Mouse (Mus musculus): ENCODE results near the gene Arf5. TPM values are rescaled to one million over a fixed set of nuclear protein-coding genes. Genes with fewer than 3 reads are reported as not detected.
A peak's percentile ranks its signal among the peaks of the same experiment; 100 is the strongest.

Arf5 gene
- total RNA-seq, 2 experiments from 2014 or later, result 205 TPM

DNA sequence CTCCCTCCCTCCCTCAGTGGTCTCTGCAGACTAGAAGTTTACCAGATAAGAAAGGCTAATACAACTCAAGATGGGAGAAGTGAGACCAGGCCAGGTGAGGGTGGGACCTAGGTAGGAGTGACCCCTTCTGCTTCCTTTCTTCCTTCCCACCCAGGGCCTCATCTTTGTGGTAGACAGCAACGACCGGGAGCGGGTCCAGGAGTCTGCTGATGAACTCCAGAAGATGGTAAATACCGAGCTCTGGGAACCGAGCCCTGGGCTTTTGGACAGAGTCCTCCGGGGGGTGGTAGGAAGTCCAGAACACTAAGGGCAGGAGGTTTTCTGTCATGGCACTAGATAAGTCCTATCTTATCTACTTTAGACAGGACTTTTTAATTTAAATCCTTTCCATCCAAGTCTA, 1.7 kb downstream of the Arf5 start:
- intact Hi-C loops (cut with DNase I), result loop anchor here (2.0 to 10.0 kb wide), 2 partner anchors 26 to 600 kb away; partner anchors contain the start of gene Zfp800
- DNase-seq, result no peak

DNA sequence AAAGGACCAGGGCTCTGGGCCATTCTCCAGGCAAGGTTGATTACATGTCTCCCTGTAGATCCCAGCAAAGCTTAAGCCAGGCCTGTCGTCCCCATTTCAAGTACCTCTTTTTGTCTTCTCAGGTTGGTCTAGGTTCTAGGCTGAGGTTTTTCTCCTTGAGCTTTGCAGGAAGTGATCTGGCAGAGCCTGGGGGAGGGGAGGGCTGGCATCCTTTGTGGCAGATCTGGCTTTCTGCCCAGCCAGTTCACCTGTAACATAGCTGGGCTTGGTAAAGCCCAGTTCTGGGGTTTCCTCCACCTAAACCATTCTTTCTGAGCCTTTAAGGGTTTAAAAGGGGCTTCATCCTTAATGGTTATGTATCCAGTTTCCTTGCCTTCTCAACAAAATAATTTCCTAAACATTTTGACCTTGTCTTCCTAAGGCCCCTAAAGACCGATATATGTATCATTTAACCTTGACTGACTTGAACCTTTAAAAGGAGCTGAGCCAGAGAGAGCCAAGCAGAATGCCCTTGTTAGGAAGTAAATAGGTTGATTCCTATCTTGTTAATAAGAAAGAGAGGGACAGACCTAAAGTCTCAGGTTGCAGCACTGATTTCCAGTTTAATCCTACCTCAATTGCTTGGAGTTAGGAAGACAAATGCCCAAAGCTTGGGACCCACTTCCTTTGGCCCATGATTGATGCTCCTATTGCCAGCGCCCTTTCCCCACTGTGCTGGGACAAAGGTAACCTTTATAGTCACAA, 3.9 kb downstream of the Arf5 start, which contains the start of gene Fscn3:
TSS of gene Fscn3 (plus strand) at position 694 of the 744 bp plus-strand sequence.
- intact Hi-C loops (cut with DNase I), result loop anchor here (10.0 kb wide), 1 partner anchor 598 kb away; no protein-coding TSS in a partner anchor
- DNase-seq, result no peak

DNA sequence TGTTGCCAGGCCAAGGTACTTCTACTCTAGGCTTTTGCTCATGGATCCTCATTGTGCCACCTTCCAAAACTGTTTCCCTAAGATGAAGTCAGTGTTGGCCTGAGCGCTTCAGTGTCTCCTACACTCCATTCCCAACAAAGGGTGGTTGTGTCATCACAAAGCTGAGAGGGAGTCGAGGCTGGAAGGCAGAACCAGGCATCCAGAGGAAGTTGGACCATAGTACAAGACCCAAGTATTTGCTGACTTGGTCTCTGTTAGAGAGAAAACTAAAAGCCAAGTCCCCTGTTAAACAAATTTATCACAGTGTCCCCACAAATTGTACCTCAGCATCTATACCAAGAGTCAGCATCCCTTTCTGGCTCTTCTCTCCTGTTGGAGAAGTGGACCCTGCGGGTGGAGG, 4.9 kb downstream of the Arf5 start, which contains the start of gene Gcc1:
TSS of gene Gcc1 (minus strand) at position 101 of the 400 bp plus-strand sequence.
- intact Hi-C loops (cut with DNase I), result loop anchor here (10.0 kb wide), 1 partner anchor 597 kb away; no protein-coding TSS in a partner anchor
- no peak for DNase-seq

DNA sequence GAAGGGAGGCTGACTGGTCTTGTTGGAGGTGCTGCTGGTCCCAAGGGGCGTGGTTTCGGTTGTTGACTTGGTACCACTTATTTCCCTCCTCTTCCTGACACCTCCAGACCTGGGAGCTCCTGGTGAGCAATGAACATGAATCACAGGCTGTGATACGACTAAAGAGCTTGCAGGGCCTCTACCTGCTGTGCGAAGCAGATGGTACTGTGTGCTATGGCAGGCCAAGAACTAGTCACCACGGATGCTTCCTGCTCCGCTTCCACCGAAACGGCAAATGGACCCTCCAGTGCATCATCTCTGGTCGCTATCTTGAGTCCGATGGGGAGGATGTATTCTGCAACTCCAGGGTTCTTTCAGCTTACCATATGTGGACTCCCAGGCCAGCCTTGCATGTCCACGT, 6.5 kb downstream of the Arf5 start:
- DNase-seq, result no peak

DNA sequence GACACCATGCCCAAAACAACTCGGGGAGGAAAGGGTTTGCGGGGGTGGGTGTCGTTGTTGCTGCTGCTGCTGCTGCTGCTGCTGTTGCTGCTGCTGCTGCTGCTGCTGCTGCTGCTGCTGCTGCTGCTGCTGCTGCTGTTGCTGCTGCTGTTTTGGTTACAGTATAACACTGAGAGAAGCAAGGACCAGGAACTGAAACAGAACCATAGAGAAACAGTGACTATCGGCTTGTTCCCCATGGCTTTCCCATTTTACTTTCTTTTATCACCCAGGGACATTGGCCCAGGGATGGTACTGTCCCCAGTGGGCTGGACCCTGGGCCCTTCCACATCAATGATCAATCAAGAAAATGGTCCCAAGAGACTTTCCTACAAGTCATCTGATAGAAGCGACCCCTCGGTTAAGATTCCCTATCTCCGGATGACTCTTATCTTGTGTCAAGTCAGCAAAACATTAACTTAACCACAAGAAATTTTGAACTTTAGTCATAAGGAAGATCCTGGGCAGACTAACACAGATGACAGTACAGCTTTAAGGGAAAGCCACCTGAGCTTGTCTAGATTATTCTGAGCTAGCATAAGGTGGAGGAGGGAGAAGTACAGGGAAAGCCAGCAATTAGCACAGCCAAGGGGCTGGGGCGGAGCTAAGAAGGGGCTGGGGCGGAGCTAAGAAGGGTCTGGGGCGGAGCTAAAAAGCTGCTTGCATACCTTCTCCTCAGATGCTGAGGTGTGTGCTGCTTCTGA, 7.6 kb downstream of the Arf5 start:
- no peak for DNase-seq
- intact Hi-C loops (cut with DNase I), result no loop called here

More for the DNA sequence above, 6.5 kb downstream of the Arf5 start:
- intact Hi-C loops (cut with DNase I), result loop anchor here (10.0 kb wide), 1 partner anchor 595 kb away; no protein-coding TSS in a partner anchor

DNA sequence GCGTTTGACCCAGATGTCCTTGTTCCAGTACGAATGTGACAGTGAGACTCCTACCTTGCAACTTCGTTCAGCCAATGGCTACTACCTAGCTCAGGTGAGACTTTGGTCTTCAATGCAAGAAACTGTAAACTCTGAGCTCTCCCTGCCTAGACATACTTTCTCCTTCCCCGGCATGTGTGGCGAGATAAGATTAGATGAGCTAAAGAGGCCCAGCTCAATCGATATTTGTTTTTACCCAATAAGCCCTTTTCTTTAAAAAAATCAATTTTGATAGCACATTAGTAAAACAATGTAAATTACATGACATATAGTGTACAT, 8.1 kb downstream of the Arf5 start:
- DNase-seq, result no peak
- intact Hi-C loops (cut with DNase I), result no loop called here

DNA sequence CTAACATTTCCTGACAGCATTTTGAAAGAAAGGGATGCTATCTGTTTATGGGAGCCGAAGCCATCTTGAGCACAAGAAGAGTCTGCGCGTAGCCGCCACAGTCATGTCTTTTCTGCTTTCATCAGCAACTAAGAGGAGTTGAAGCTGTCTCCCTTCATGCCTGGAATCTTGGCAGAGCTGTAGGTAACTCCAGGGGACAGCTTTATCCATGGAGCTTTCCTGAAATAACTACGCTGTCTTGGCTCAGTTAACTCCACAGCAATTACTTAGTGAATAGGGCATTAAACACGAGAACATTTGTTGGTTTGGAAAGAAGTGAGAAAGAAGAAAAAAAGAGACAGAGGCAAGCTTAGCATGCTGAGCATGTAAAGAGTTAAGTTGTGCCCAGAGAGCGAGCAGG, 24.6 kb downstream of the Arf5 start:
- intact Hi-C loops (cut with DNase I), result no loop called here
- no peak for DNase-seq

DNA sequence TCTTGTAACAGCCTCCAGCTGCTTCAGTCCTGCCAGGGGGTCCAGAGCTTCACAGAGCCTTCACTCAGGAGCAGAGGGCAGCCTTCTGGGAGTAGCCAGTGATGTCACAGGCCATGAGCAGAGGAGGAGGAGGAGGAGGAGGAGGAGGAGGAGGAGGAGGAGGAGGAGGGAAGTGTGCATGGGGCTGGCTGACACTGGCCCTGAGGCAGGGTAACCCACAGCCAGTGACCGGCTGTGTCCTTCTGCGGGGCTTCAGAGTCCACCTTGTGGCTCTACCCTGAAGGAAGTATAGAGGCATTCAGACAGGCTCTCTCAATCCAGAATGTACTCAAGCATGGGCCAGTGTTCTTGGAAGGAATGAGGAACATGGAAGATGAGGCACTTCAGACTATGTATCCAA, 25.9 kb downstream of the Arf5 start, which contains the start of gene Pax4:
TSS of gene Pax4 (minus strand) at position 101 of the 400 bp plus-strand sequence.
- no peak for DNase-seq
- intact Hi-C loops (cut with DNase I), result no loop called here

DNA sequence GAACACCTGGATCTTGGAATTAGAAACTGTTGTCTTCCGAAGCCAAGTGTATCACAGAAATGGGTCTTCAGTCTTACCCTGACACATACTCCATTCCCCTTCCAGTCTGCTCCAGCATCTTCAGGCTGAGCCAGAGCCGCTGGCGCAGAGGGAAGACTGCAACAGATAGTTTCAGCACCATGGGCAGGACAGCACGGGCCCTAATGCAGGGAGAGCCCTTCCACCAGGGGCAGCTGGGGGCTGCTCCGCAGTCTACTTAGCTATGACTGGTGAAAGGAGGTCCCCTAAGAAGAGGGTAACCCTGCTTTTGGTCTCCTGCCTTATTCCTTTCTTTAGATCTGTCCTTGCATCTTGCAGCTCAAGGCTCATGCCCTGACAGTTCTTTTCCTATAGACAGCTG, 27.1 kb downstream of the Arf5 start:
- DNase-seq, result no peak
- intact Hi-C loops (cut with DNase I), result no loop called here

DNA sequence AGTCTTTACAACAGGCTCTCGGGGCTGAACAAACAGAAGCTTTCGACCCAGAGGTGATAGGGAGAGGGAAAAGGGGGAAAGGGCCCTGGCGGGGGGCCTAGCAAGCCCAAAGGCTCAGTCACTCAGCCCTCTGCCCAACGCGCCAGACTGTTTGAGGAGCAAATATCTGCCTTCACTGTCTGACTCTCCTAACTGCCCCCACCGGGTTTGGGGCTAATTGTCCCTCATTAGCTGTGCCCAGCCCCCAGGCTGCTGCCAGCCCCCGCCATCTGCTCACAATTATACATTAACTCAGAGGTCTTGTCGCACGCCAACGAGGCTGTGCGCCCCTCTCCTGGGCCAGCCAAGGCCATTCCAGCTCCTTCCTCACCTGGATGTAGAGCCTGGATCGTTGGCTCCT, 27.6 kb downstream of the Arf5 start:
- intact Hi-C loops (cut with DNase I), result no loop called here
- no peak for DNase-seq

DNA sequence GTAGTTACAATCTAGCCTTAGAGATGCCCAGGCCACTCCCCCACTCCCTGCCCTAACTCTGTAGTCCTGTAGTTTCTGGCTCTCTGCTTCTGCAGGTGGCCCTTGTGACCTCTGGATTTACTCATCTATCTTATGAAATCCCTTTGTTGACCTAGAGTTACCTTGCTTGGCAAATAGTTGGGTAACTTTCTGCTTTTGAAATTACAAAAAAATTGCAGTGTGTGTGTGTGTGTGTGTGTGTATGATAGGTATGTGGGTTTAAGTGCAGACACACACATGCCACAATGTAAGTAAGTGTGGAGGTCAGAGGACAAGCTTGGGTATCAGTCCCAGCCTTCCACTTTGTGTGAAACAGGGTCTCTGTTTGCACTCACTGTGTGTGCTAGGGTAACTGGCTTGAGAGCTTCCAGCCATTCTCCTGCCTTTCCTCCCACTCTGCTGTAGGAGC, 35.9 kb downstream of the Arf5 start:
- DNase-seq, result no peak
- intact Hi-C loops (cut with DNase I), result loop anchor here (5.0 kb wide), 1 partner anchor 197 kb away; no protein-coding TSS in a partner anchor

DNA sequence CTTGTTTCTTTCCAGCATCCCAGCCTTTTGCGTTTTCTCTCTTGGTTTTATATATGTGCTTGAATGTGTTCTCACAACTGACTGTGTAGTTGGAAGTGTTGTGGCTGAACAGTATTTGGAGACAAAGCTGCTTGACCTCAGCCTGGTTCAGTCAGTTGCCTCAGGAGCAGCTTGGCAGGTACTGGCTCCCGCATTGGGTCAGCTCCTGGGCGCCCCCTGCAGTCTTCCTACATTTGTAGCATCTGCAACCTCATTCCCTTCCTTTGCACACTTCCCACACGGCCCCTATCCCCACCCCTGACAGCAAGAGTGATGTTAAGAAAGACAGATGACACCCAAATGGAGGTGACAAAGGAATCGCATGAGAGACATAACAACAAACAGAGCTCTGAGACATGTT, 37.2 kb downstream of the Arf5 start:
- intact Hi-C loops (cut with DNase I), result loop anchor here (1.0 to 5.0 kb wide), 3 partner anchors 121 to 803 kb away; no protein-coding TSS in a partner anchor

DNA sequence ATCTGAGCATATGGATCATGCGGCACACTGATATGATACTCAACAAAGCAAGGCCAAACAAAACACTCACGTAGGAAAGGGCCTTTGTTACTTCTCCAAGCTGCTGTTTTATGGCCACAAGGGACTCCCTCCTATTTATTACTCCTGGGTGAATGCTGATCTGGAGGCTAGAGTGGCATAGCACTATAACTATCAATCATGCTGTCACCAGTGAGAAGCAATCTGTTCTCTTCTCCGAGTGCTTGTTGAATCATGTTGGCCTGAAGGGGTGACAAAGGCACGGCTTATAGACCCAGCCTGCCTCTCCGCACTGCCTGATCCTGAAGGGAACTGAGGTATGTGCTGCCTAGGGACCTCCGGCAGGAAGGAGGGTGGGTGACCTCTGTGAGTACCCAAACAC, 41.3 kb downstream of the Arf5 start:
- no peak for DNase-seq
- intact Hi-C loops (cut with DNase I), result loop anchor here (5.0 kb wide), 1 partner anchor 807 kb away; no protein-coding TSS in a partner anchor

More for the DNA sequence above, 37.2 kb downstream of the Arf5 start:
- DNase-seq, result peak; percentile 76 to 84

DNA sequence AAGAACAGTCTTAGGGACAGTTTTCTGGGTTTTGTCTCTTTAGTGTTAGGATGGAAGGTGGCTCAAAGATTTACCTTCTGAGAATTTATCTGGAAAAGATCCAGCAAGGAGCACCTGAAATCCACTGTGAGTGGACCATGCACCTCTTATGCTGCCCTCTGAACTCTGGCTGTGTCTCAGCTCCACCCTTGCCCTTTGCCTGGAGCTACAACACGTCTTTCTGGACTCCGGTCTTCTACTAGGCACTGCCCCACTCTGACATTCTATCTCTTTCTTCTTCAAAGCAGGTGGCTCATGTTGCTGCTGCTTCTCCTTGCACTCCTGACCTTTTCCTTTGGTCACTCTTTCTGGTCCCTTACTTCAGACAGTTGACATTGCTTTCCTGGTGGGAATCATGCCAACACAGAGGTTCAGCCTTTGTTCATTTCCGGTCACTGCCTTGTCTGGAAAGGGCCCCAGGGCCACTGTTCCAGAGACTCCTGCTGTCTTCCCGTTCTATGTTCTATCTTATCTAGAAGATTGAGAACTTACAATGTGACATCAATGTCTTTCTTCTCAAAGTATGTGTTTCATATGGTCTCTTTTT, 46.8 kb downstream of the Arf5 start:
- intact Hi-C loops (cut with DNase I), result no loop called here
- no peak for DNase-seq

DNA sequence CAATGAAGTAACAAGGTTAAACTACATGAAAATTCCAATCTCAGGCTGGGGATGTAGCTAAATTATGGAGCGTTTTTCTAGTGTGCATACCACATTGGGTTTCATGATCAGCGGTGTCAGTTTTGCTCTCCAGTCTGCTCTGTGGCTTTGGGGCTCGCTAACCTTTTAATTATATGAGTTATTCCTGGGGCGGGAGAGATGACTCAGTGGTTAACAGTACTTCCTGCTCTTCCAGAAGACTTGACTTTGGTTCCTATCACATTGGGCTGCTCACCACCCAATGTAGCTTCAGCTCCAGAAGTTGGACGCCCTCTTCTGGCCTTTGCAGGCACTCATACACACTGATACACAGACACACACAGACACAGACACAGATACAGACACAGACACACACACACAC, 47.3 kb downstream of the Arf5 start:
- intact Hi-C loops (cut with DNase I), result no loop called here
- no peak for DNase-seq

DNA sequence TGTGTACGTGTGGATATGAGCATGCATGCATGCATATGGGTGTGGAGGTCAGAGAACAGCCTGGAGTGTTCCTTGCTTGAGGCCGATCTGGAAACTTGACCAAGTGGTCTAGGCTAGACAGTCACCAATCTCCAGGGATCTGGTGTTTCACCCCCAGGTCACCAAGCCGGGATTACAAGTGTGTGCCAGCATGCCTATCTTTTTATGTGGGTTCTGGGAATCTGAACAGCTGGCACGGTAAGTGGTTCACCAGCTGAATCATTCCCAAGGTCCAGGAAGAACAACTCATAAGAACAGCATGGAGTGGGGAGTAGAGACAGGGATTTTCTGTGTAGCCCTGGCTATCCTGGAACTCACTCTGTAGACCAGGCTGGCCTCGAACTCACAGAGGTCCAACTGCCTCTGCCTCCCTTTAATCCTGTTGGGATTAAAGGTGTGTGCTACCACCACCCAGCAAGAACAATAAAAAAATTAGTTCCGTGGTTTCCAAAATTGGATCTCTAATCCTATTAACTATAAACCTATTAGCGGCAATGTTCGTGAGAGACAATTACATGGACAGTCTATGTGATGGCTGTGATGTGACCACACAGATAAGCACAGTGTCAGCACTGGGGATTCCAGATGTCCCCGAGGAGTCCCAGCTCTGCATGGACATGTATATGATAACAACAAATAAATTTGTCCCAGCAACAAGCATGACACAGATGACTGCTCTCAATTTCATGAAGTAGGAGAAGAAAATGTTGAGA, 48.1 kb downstream of the Arf5 start:
- intact Hi-C loops (cut with DNase I), result no loop called here
- DNase-seq, result no peak

DNA sequence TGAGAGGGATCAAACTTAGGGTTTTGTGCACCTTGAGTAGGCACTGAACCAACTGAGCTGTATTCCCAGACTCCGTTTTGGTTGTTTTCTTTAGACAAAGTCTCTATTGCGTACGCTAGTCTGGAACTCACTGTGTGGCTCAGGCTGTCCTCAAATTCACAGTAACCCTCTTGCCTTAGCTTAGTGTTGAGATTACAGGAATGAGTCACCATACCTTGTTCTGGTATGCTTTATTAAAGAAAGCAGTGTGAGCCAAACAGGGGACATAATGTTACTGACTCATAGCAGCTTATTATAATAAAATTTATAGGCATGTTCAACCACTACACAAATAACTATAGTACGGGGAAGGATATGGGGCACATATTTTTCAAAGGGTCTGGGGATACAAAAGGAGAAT, 50.9 kb downstream of the Arf5 start:
- DNase-seq, result no peak
- intact Hi-C loops (cut with DNase I), result no loop called here

DNA sequence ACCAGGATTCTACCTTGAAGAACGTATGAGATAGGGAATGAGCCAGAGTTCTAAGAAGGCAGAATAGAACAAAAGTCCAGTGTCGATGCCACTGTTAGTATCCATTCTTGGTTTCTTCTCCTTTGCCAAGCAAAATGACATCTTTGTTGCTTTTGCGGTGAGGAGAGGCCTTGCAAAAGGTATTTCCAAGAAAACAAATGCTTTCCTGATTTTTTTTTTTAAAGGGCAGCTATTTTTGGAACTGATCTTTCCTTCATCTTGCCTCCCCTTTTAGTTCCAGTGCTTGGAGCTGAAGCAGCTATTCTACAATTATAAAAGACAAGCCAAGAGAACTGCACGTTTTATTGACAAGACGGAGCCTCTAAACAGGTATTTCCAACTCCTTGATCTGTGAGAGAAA, 51.5 kb downstream of the Arf5 start, which contains the start of gene Snd1:
TSS of gene Snd1 (plus strand) at position 301 of the 400 bp plus-strand sequence.
- DNase-seq, result no peak
- intact Hi-C loops (cut with DNase I), result loop anchor here (5.0 kb wide), 1 partner anchor 53 kb away; the partner anchor contains the start of gene Arf5
